Mouse (Mus musculus) E14TG2a.4 (cell line): ENCODE results near the gene Teddm3.
"Not testable (repeated sequence)": the region's sequence is repeated elsewhere in the genome, so short reads cannot be mapped to it uniquely, and the experiment has no call there.

ENCODE experiments used
- CTCF ChIP-seq: conservative IDR thresholded peaks from 2 replicates; pipeline ENCODE4 v1.5.1; 2014; ENCODE audit warnings: low read length
- NANOG ChIP-seq: IDR thresholded peaks from 2 replicates; pipeline ENCODE4 v1.6.1; 2014; ENCODE audit warnings: borderline replicate concordance, low read length, mixed read lengths

GRCm38 (mm10) chr16:21156261-21156660 lies 2.5 kb upstream of the Teddm3 start:
- TF ChIP-seq CTCF, result not testable (repeated sequence)
- peak; percentile 12; the same call in 1 of the 2 replicates for TF ChIP-seq NANOG
